Mouse (Mus musculus) stomach, postnatal 0 days (tissue): ENCODE data around the gene Zxdc.

Source experiments
- CTCF ChIP-seq: IDR thresholded peaks from 2 replicates; pipeline ENCODE4 v1.5.1; 2016; ENCODE audit warnings: antibody characterized with exemption, low read depth, mild to moderate bottlenecking, moderate library complexity
- EP300 ChIP-seq: optimal IDR thresholded peaks from 2 replicates; pipeline ENCODE3; 2016; ENCODE audit warnings: antibody characterized with exemption

DNA sequence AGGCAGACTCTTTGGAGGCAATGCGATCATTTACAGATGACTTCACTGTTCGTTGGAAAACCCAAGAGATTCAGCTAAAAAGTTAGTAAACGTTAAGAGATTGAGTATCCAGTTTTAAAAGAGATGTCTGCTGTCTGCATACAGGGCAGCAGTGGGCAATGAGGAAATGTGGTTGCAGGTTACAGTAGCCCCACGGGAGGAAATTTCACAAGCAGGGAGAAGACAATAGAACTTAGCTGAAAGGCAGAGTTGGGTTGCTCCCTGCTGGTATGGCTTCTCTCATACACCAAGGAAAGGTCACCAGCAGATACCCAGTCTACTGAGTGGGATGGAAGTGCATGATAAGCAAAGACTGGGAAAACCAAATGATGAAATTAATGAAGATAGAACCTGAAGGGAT lies 21.3 kb downstream of the Zxdc start:
- no peak for TF ChIP-seq CTCF
- TF ChIP-seq EP300 = no peak
